Mouse (Mus musculus) kidney, adult 2 months (tissue): ENCODE measurements at regions not wholly inside any gene's neighbourhood (a gene's known extent, or its start where the extent isn't known, plus 50 kb on each side); places are given as distances from the start of the nearest gene placed in this dataset.

Experiments
- CTCF ChIP-seq: fragments of 200-500 bp; conservative IDR thresholded peaks from 2 replicates; pipeline ENCODE4 v1.5.1; 2011; ENCODE audit warnings: low read depth, mild to moderate bottlenecking, control low read depth, low read length, moderate library complexity, mixed read lengths; ENCODE audit not compliant: insufficient read depth, insufficient read length
- POLR2A ChIP-seq: fragments of 200-500 bp; IDR thresholded peaks from one replicate; pipeline ENCODE4 v1.6.1; 2011; ENCODE audit warnings: low read depth, low read length, control low read depth

GRCm38 (mm10) chrX:112925542-112926182 is 227.2 kb upstream of the Pof1b start:
- TF ChIP-seq CTCF, result no peak
- no peak for TF ChIP-seq POLR2A
